Mouse (Mus musculus): Measurements from ENCODE around the gene Arhgap20.

- TF ChIP-seq POLR2A (IDR thresholded peaks at IDR 0.05; ENCODE audit: low read depth, low read length) (no peak), SIN3A (IDR thresholded peaks at IDR 0.05; ENCODE audit: low read length) (no peak), MAX (IDR thresholded peaks at IDR 0.05; ENCODE audit: low read length) (no peak)
Measured at GRCm38 (mm10) chr9:51831596-51831995, 66.5 kb downstream of the Arhgap20 start.

All from CH12.LX (cell line).